Comparison of ENCODE assay signal across 8 mouse cellular contexts in the genomic region with DNA sequence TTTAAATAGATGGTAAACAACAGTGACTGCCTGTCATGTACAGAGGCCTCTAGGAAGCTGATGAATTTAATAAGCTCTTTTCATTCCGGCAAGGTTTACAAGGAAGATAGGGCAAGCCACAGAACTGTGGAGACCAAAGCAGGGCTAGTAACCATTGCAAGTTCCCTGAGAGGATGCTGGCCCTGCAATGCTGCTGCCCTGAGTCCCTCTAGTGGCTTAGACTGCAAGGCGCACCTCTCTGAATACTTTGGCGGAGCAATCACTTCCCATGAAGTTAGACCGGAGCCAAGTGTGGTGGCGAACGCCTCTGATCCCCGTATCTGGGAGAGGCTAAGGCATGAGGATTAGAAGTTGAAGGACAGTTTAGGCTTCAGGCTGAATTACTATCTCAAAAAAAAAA. TPM values are rescaled to one million over a fixed set of nuclear protein-coding genes. Genes with fewer than 3 reads are reported as not detected.
DNase-seq lines count a peak whose midpoint lies in the region; ATAC-seq and TF ChIP-seq lines count a peak whose summit lies in the region.

No protein-coding gene starts in this region.

- peak; percentile 89 for DNase-seq in 3T3-L1 (ENCODE audit: low read depth, low spot score)
- peak; percentile 47 to 58 for DNase-seq in adrenal gland, adult 18-20 months (ENCODE audit: low spot score in 2 of 2)
- peak; percentile 87 for DNase-seq in embryo, embryonic 10.5 days (ENCODE audit: low spot score)
- peak; percentile 21 to 45 for DNase-seq in gastrocnemius, postnatal 36 days
- DNase-seq in left cerebral cortex, postnatal 25 days (ENCODE audit: low spot score in 2 of 2), result peak; percentile 75 to 90
- peak; percentile 9 for DNase-seq in naive thymus-derived CD4-positive, alpha-beta T cell, adult 2 months (ENCODE audit: low read depth)

- ATAC-seq in intestine, postnatal 0 days, result peak; percentile 54; the same call in 1 of the 2 replicates

- H3K4me3 ChIP-seq in intestine, postnatal 0 days (ENCODE audit: low read depth, low read length), result no peak overlapping the region
- no peak overlapping the region for H3K4me3 ChIP-seq in testis, adult 2 months (ENCODE audit: control insufficient read depth, low read depth, low read length)

- intact Hi-C loops in gastrocnemius, postnatal 36 days (cut with DNase I), result loop anchor here (5.0 kb wide), 1 partner anchor 270 kb away; no protein-coding TSS in a partner anchor
- intact Hi-C loops in left cerebral cortex, postnatal 25 days (cut with DNase I), result loop anchor here (1.0 to 2.0 kb wide), 2 partner anchors 64 to 269 kb away; no protein-coding TSS in a partner anchor

- no peak for TF ChIP-seq POLR2A in testis, adult 2 months (IDR thresholded peaks at IDR 0.05; ENCODE audit: control insufficient read depth, low read depth, low read length)

- no peak overlapping the region for H3K4me2 ChIP-seq in intestine, postnatal 0 days (replicated peaks; ENCODE audit: low read depth)

- no peaks in the 10 kb centered on the region for H3K9me3 ChIP-seq in intestine, postnatal 0 days (ENCODE audit: control insufficient read depth)

- no peaks in the 10 kb centered on the region for H3K36me3 ChIP-seq in intestine, postnatal 0 days (ENCODE audit: control insufficient read depth, insufficient read depth)
- H3K36me3 ChIP-seq in testis, adult 2 months (ENCODE audit: control insufficient read depth, insufficient read depth, low read length), result no peaks in the 10 kb centered on the region

- no peaks in the 10 kb centered on the region for H3K27me3 ChIP-seq in intestine, postnatal 0 days (replicated peaks; ENCODE audit: control insufficient read depth, insufficient read depth, low read length)
- no peaks in the 10 kb centered on the region for H3K27me3 ChIP-seq in testis, adult 2 months (ENCODE audit: control insufficient read depth, insufficient read depth, low read length)

- 2% methylated on average over 7 of the region's 7 CpGs for WGBS in intestine, postnatal 0 days

- peak; percentile 97 for TF ChIP-seq CTCF in intestine, postnatal 0 days (IDR thresholded peaks at IDR 0.05; ENCODE audit: low read depth)
- peak; percentile 69; the same call in 1 of the 2 replicates for TF ChIP-seq CTCF in testis, adult 2 months (IDR thresholded peaks at IDR 0.05; ENCODE audit: control insufficient read depth, insufficient read depth, insufficient replicate concordance, low read depth, low read length)

- H3K9ac ChIP-seq in intestine, postnatal 0 days (ENCODE audit: low read depth, low read length), result no peak overlapping the region

- no peak overlapping the region for H3K27ac ChIP-seq in intestine, postnatal 0 days (ENCODE audit: low read depth, low read length)
- H3K27ac ChIP-seq in testis, adult 2 months (ENCODE audit: control insufficient read depth, insufficient read depth, low read depth, low read length), result no peak overlapping the region

- no peaks in the 10 kb centered on the region for H3K4me1 ChIP-seq in intestine, postnatal 0 days (replicated peaks; ENCODE audit: control insufficient read depth, insufficient read depth, low read length)
- H3K4me1 ChIP-seq in testis, adult 2 months (ENCODE audit: control insufficient read depth, insufficient read depth, low read length), result no peaks in the 10 kb centered on the region

RNA-seq across cellular contexts. Expression of a gene that starts 36.4 kb away (rescaled TPM):
- 10 to 100 TPM; 21.4 to 29.3 TPM for total RNA-seq in adrenal gland, adult 18-20 months (2021)
- total RNA-seq in gastrocnemius, postnatal 36 days (2021), result 1 to 10 TPM; 5.0 to 5.8 TPM
- polyA plus RNA-seq in intestine, postnatal 0 days (2015; fragmentation: Nextera tagmentation; extraction: Ambion mirVana), result 19.6 and 20.9 TPM in 2 replicates
- total RNA-seq in left cerebral cortex, postnatal 25 days (2021), result 10 to 100 TPM; 15.6 to 16.0 TPM
- polyA plus RNA-seq in testis, adult 2 months (2012; rRNA removed), result 26.5 and 26.9 TPM in 2 replicates

RNA-seq across cellular contexts. Expression of a gene that starts 36.9 kb away (rescaled TPM):
- 100 to 1,000 TPM in 1 of 2 experiments, 10 to 100 TPM in 1; 46.0 to 152 TPM for total RNA-seq in adrenal gland, adult 18-20 months (2021)
- 1 to 10 TPM; 2.1 to 2.8 TPM for total RNA-seq in gastrocnemius, postnatal 36 days (2021)
- 6.2 and 6.9 TPM in 2 replicates for polyA plus RNA-seq in intestine, postnatal 0 days (2015; fragmentation: Nextera tagmentation; extraction: Ambion mirVana)
- total RNA-seq in left cerebral cortex, postnatal 25 days (2021), result 100 to 1,000 TPM; 115 to 148 TPM
- 4.2 and 4.5 TPM in 2 replicates for polyA plus RNA-seq in testis, adult 2 months (2012; rRNA removed)

Comparison
In these comparisons a context has a peak if more than half of its experiments do, and no peak if none do; other contexts are left out.
1. DNase-seq: peak in every context shown above with its lines; median percentile 89 in 3T3-L1; 87 in embryo, embryonic 10.5 days; 82 in left cerebral cortex, postnatal 25 days; 52 in adrenal gland, adult 18-20 months; 33 in gastrocnemius, postnatal 36 days; 9 in naive thymus-derived CD4-positive, alpha-beta T cell, adult 2 months.
2. RNA of a gene that starts 36.9 kb away (total RNA-seq): 46.0 to 152 TPM in adrenal gland, adult 18-20 months and 115 to 148 TPM in left cerebral cortex, postnatal 25 days; 2.1 to 2.8 TPM in gastrocnemius, postnatal 36 days; every median in the first group is over 10 times any median in the second.